Mouse (Mus musculus) midbrain, embryonic 10.5 days (tissue): ENCODE results near the gene Tbc1d8b. TPM values are rescaled to one million over a fixed set of nuclear protein-coding genes. Genes with fewer than 3 reads are reported as not detected.
A peak's percentile ranks its signal among the peaks of the same experiment; 100 is the strongest.
"Not testable (repeated sequence)": the region's sequence is repeated elsewhere in the genome, so short reads cannot be mapped to it uniquely, and the experiment has no call there.

Experiments used
- DNase-seq: peaks from one replicate; pipeline ENCODE4 v3.0.0-alpha.2; 2017; ENCODE audit warnings: low spot score
- H3K27ac ChIP-seq: fragments of 300-500 bp; sonication (generic); replicated peaks from 2 replicates; pipeline ENCODE4 v1.5.1; 2016; ENCODE audit warnings: mild to moderate bottlenecking
- H3K27me3 ChIP-seq: fragments of 300-500 bp; sonication (generic); 2 replicates; pipeline ENCODE4 v1.6.1; 2016; ENCODE audit warnings: low read depth, mild to moderate bottlenecking; ENCODE audit not compliant: poor library complexity, severe bottlenecking
- H3K36me3 ChIP-seq: fragments of 300-500 bp; sonication (generic); 2 replicates; pipeline ENCODE4 v1.6.1; 2016; ENCODE audit warnings: mild to moderate bottlenecking, moderate library complexity
- H3K4me1 ChIP-seq: fragments of 300-500 bp; sonication (generic); 2 replicates; pipeline ENCODE4 v1.6.1; 2016
- H3K4me3 ChIP-seq: fragments of 300-500 bp; sonication (generic); 2 replicates; pipeline ENCODE4 v1.5.1; 2016; ENCODE audit warnings: mild to moderate bottlenecking, moderate library complexity
- H3K9me3 ChIP-seq: fragments of 300-500 bp; sonication (generic); replicated peaks from 2 replicates; pipeline ENCODE4 v1.6.1; 2016; ENCODE audit warnings: mild to moderate bottlenecking
- WGBS: fragments of 180-500 bp; shearing (Covaris S2); methylation state at CpG from one replicate; pipeline ENCODE4 v1.1.7; 2016; 5-methylcytosine and 5-hydroxymethylcytosine counted together
- polyA plus RNA-seq: library from polyadenylated mRNA; unstranded; fragments of >200 nt; fragmentation: Nextera tagmentation; extraction: Ambion mirVana; gene quantifications from 2 replicates; pipeline ENCODE4 v1.2.1, GENCODE M21; 2016

Gene Tbc1d8b
- polyA plus RNA-seq, 1 experiment from 2014 or later: 0.64 TPM

DNA sequence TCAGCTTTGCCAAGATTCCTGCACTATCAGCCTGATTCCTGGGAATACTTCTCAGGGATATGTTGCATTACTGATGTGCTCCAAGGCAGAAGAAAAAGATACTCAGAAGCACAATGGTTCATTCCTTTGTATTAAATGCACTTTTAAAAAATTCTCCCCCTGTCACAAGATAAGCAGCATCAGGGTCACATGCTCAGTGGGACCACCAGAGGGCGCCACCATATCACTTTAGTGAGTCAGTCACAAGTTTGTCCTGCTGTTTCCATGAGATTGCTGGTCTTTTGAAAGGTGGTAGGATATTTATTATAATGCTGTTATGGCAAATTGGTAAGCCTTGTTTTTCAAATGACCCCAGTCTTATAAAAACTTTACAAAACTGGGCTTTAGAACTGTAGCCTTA is 67.1 kb downstream of the Tbc1d8b start:
- Histone ChIP-seq H3K4me3 (no peak overlapping the region), H3K27me3 (peaks cover 37% of the 10 kb centered on the region), H3K36me3 (0 out of 2 replicates have a peak, but pooled peaks cover 3% of the 10 kb centered on the region), H3K4me1 (no peaks in the 10 kb centered on the region), H3K9me3 (0 out of 2 replicates have a peak, but pooled peaks cover 3% of the 10 kb centered on the region), H3K27ac (no peak overlapping the region)
- WGBS: 14% methylated on average over 1 of the region's 1 CpGs
- DNase-seq: peak; percentile 20

DNA sequence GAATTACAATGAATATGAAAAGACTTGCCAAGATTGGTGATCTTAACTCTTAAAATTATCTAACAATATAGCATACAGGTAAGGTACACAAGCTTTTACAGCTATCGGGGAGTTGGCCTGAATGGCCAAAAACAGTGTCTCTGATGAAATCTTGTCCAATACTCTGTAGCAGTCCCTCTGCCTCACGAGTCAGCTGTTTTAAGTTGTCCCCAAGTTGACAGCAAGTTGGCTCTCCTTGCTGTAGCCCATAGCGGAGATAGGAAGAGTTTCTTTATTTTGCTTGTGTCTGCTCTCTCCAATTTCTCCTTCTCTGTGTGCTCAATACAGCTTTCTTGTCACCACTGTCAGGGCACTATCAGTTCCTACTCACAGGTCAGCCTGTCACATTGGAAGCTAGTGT is 73.8 kb downstream of the Tbc1d8b start:
- H3K27me3 ChIP-seq: peaks cover 32% of the 10 kb centered on the region
- WGBS: 85% methylated on average over 3 of the region's 3 CpGs
- H3K4me3 ChIP-seq, DNase-seq, H3K36me3 ChIP-seq, H3K4me1 ChIP-seq, H3K9me3 ChIP-seq, H3K27ac ChIP-seq: not testable (repeated sequence)

DNA sequence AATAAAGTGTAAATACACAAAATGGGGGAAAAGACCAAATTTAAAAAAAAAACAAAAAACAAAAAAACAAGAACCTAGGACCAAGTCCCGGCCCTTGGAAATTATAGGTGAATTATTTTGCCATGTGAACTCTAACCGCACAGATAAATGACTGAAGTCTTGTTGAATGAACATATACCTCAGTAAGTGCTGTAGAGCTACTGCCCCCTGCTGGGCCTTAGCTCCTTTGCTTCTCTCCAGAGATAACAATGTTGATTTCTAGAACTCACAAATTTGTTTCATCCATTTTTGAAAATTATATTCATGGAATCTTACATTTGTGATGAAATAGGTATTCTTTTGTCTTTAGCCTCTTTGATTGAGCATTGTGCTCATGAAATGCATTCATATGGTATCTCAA is 77.8 kb downstream of the Tbc1d8b start:
- no peaks in the 10 kb centered on the region for H3K9me3 ChIP-seq
- WGBS: 91% methylated on average over 2 of the region's 2 CpGs
- H3K4me1 ChIP-seq: no peaks in the 10 kb centered on the region
- no peak overlapping the region for H3K4me3 ChIP-seq
- H3K36me3 ChIP-seq: no peaks in the 10 kb centered on the region
- no peak for DNase-seq
- H3K27ac ChIP-seq: no peak overlapping the region
- peaks cover 23% of the 10 kb centered on the region for H3K27me3 ChIP-seq

DNA sequence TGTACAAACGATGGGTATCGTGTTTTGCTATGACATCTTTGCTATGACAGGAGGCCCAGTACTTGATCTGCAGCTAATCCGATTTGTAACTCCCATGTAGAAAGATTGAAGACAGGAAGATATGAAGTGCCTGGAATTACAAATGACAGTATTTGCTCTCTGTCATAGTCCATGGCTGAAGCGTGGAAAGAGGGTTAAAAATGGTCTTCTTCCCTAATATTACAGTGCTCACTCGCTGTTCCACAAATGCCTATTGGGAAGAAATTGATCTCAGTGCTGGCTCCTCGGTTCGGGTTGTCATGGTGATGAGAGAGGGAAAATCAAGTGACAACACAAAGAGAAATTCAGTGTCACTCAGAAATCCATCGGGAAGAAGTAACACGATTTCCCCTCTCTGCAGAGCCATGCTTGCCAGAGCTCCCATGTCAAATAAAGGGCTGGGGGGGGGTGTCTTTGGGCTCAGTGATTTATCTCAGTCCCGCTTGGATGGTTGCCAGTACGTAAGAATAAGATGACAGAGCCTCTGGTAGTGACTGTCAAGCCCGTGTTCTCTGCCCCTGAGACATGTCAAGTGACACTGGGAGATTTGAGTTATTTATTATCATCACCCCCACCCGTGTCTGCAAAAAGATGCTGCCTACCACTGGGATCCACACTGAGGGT is 85.3 kb downstream of the Tbc1d8b start:
- DNase-seq: no peak
- no peaks in the 10 kb centered on the region for H3K36me3 ChIP-seq
- no peaks in the 10 kb centered on the region for H3K4me1 ChIP-seq
- 81% methylated on average over 13 of the region's 13 CpGs for WGBS
- H3K4me3 ChIP-seq: no peak overlapping the region
- peaks cover 80% of the 10 kb centered on the region for H3K27me3 ChIP-seq
- no peaks in the 10 kb centered on the region for H3K9me3 ChIP-seq
- no peak overlapping the region for H3K27ac ChIP-seq

DNA sequence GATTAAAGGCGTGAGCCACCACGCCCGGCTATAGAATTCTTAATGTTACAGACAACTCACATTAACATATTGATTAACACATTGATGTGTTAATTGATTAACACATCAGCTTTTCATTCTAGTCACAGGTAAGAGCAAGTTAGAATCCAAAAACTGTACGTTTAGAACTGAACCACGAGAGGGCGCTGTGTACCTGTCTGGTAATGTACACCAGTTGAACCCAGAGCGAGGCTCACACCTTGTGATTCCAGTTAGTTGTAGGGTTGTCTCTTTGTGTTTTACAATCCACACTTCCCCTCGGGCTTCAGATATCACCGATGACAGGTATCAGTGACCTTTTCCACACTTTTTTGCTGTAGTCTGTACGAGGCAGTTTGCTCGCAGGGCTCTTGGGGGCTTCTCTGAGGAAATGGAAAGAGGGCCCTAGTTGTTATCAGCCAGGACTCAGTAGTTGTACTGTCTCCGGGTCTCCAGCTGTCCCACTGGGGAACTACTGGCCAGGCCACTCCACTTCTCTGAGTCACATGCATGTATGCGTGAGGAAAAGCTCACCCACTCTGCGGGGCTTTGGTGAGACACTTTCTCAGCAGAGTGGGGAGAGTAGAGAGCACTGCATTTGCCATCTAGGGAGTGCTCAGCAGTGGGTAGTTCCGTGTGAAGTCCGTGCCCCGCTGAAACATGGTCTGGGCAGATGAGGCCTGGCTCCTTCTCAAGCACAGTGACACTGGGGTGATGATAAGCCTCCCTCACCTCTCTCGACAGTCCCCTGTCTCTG is 89.7 kb downstream of the Tbc1d8b start:
- Histone ChIP-seq H3K27me3 (peaks cover 86% of the 10 kb centered on the region), H3K27ac (no peak overlapping the region), H3K4me1 (peaks cover 3% of the 10 kb centered on the region), H3K4me3 (no peak overlapping the region), H3K9me3 (no peaks in the 10 kb centered on the region), H3K36me3 (no peaks in the 10 kb centered on the region)
- DNase-seq: peak; percentile 47
- 32% methylated on average over 18 of the region's 18 CpGs for WGBS

DNA sequence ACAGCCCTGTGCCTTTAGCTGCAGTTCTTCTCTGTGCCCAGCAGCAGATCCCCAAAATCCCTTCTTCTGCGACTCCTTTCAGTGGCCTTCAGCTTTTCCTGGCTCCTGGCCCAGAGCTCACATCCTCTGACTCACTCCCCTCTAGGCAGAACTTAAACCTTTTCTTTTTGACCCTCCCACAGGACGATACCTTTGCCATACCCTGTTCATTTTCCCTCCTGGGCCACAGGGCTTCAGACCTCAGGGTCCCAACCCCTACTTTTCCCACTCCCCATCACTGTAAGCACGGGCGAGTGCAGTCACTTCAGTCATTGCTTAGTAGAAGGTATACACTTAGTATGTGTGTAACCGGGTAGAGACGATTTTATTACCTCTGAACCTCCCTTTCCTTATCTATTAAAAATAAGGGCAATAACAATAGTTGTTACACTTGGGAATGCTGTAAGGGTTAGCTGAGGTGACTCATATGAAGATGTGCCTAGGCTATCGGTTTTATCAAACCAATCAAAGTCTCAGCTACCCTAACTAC is 90.4 kb downstream of the Tbc1d8b start:
- no peak overlapping the region for H3K27ac ChIP-seq
- H3K9me3 ChIP-seq: no peaks in the 10 kb centered on the region
- no peak overlapping the region for H3K4me3 ChIP-seq
- H3K36me3 ChIP-seq: no peaks in the 10 kb centered on the region
- H3K4me1 ChIP-seq: peaks cover 3% of the 10 kb centered on the region
- WGBS: 69% methylated on average over 7 of the region's 7 CpGs
- H3K27me3 ChIP-seq: peaks cover 86% of the 10 kb centered on the region
- DNase-seq: no peak

DNA sequence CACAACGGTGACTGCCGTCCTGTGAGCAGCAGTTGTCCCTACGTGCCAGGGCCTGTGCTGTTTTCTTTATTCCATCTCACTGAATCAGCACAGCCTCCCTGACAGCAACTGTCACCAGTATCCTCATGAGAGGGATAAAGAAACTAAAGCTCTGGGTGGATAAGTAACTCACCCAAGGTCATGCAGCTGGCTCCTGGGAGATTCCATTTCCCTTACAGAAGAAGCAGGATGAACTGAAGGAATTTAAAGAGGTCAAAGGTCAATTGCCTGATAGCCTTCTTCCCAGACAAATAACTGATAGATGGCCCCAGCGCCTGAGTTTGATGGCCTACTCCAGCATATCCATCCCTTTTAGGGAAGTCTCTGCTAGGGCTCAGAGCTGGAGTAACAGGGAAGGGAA is 92.6 kb downstream of the Tbc1d8b start:
- Histone ChIP-seq H3K9me3 (no peaks in the 10 kb centered on the region), H3K36me3 (no peaks in the 10 kb centered on the region), H3K4me3 (no peak overlapping the region), H3K4me1 (peaks cover 22% of the 10 kb centered on the region), H3K27ac (no peak overlapping the region), H3K27me3 (peaks cover 86% of the 10 kb centered on the region)
- no peak for DNase-seq
- WGBS: 49% methylated on average over 4 of the region's 4 CpGs

DNA sequence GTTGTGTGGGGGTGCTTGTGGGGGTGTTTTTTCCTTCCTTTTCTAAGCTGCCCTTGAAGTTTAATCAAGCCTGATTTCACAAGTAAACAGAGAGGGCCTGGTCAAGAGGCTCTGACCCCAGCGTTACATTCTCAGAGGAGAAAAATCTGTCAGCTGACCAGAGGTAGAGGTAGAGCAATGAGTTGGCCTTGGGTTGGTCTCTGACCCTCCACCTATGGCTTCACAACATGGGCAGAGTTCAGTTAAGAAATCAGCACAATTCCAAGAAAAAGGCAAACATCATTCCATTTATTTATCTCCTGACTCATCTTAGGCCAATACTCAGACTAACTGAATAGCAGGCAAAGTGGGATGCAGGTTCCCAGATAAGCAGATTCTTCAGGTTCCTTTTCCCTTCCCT is 94.1 kb downstream of the Tbc1d8b start:
- DNase-seq: no peak
- H3K27me3 ChIP-seq: peaks cover 93% of the 10 kb centered on the region
- H3K36me3 ChIP-seq: no peaks in the 10 kb centered on the region
- no peaks in the 10 kb centered on the region for H3K9me3 ChIP-seq
- H3K27ac ChIP-seq: no peak overlapping the region
- peaks cover 35% of the 10 kb centered on the region for H3K4me1 ChIP-seq
- no peak overlapping the region for H3K4me3 ChIP-seq
- 76% methylated on average over 1 of the region's 1 CpGs for WGBS

DNA sequence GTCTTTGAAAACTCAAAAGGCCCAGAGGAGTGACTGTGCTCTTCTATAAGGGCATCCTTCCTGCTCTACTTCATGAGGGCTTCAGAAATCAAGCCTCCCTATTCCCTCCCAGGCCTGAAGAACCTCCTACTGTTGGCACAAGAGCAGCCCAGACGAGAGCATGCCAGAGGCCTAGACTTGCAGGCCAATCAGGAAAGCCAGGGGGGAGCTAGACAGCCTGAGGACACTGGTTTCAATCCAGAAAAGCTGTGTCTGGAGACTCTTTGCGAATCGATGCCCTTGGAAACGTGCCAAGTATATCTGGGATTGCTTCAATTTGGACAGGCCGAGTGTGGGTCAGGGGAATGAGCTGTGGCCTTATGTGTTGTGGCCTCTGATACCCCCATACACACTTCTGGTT is 94.6 kb downstream of the Tbc1d8b start:
- Histone ChIP-seq H3K36me3 (no peaks in the 10 kb centered on the region), H3K27me3 (peaks cover 97% of the 10 kb centered on the region), H3K4me3 (no peak overlapping the region), H3K27ac (no peak overlapping the region), H3K9me3 (no peaks in the 10 kb centered on the region), H3K4me1 (peaks cover 35% of the 10 kb centered on the region)
- WGBS: 86% methylated on average over 5 of the region's 5 CpGs
- no peak for DNase-seq

DNA sequence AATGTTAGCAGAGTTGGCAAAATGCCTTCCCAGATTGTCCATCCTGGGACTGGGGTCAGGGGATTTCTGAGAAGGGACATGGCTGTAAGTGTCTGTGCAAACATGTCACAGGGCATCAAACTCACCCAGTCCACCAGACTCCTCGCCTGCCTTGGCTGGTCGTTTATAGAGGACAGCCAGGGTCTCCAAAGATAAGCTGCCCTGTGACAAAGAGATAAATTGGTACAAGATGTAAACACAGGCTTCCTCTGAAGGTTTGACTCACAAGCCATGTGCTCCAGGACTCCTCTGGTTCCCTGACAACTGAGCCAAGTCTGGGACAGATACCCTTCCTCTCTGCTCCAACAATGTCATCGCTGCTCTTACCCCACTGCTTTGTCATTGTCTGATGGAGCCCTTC is 96.2 kb downstream of the Tbc1d8b start:
- H3K27me3 ChIP-seq: peaks cover 97% of the 10 kb centered on the region
- H3K4me1 ChIP-seq: peaks cover 38% of the 10 kb centered on the region
- H3K36me3 ChIP-seq: no peaks in the 10 kb centered on the region
- H3K9me3 ChIP-seq: no peaks in the 10 kb centered on the region
- no peak overlapping the region for H3K4me3 ChIP-seq
- 69% methylated on average over 3 of the region's 3 CpGs for WGBS
- no peak overlapping the region for H3K27ac ChIP-seq
- DNase-seq: no peak

DNA sequence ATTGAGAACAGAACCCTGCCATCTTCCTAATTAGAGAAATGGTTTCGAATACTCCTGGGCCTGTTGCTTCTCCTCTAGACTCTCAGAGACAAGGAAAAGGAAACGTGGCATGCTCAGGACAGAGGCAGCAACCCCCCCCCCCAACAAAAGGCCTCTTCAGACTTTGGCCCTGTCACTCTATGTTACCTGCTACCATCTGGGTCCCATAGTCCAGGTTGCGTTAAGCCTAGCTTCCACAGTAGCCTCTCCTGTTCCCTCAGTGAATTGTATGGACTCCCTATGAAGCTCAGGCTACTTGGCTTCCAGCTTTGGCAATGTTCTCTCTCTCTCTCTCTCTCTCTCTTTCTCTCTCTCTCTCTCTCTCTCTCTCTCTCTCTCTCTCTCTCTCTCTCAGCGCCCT is 96.8 kb downstream of the Tbc1d8b start:
- 70% methylated on average over 4 of the region's 4 CpGs for WGBS

DNA sequence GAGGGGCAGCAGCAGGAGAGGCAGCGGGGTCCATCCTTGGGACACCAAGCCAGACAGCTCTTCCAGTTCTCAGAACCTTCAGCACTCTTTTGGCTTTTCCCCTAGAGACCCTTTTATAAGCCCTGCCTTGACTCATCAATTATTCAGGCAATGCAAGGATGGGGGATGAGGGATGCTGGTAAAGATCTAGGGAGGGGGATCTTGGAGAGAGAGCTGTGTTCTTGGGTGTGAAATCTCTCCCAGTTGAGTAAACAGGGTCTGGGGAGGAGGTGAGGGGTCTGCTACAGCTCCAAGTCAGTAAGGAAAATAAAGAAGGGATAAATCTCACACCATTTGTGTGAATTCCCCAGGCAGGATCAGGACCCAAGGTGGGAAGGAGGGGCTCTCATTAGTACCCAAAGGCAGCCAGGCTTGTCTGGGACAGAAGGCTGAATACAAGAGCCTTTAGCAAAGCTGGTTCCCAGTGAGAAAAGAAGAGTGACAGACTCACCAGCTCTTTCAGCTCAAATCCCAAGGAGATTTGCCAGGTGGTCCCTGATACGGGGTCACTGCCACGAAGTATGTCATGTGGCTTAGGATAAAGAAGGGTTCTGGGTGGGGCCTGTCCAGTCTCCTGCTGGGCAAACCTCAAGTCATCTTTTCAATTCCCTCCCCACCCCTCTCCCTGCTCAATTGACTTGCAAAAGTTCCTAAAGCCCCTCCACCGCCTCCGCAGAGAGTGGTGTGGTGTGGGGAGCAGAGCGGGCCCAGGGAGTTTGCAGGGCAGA is 97.7 kb downstream of the Tbc1d8b start, which contains the start of gene Ripply1:
Ripply1 (minus strand) TSS at position 76 of the 767 bp plus-strand sequence.
- DNase-seq: peak; percentile 42
- H3K36me3 ChIP-seq: no peaks in the 10 kb centered on the region
- H3K9me3 ChIP-seq: no peaks in the 10 kb centered on the region
- H3K27me3 ChIP-seq: peaks cover 96% of the 10 kb centered on the region
- H3K4me1 ChIP-seq: peaks cover 39% of the 10 kb centered on the region
- peak within 1 kb of the TSS; percentile 78 for H3K27ac ChIP-seq
- 20% methylated on average over 6 of the region's 6 CpGs for WGBS
- H3K4me3 ChIP-seq: no peak within 1 kb of the TSS

More for the DNA sequence above, 96.8 kb downstream of the Tbc1d8b start:
- DNase-seq: no peak
- Histone ChIP-seq H3K36me3 (no peaks in the 10 kb centered on the region), H3K27me3 (peaks cover 97% of the 10 kb centered on the region), H3K27ac (peak overlapping the region; percentile 78), H3K9me3 (no peaks in the 10 kb centered on the region), H3K4me3 (no peak overlapping the region), H3K4me1 (peaks cover 39% of the 10 kb centered on the region)
